Mouse (Mus musculus): ENCODE results near the gene Egfem1. TPM values are rescaled to one million over a fixed set of nuclear protein-coding genes. Genes with fewer than 3 reads are reported as not detected.

The Egfem1 gene
- polyA plus RNA-seq, 1 experiment from 2014 or later, result 16.5 TPM

GRCm38 (mm10) chr3:29399064-29399463, 317.2 kb downstream of the Egfem1 start:
- no peaks in the 10 kb centered on the region for H3K36me3 ChIP-seq
- no peak overlapping the region for H3K4me2 ChIP-seq
- H3K27me3 ChIP-seq, result no peaks in the 10 kb centered on the region
- ATAC-seq (ENCODE audit: borderline replicate concordance, extremely low read depth, low FRiP score, low TSS enrichment), result no peak
- no peaks in the 10 kb centered on the region for H3K9me3 ChIP-seq
- no peak overlapping the region for H3K4me3 ChIP-seq
- 74% methylated on average over 3 of the region's 3 CpGs for WGBS
- H3K27ac ChIP-seq, result no peak overlapping the region
- no peak overlapping the region for H3K9ac ChIP-seq
- no peaks in the 10 kb centered on the region for H3K4me1 ChIP-seq

- Histone ChIP-seq H3K4me2 (no peak overlapping the region), H3K4me1 (no peaks in the 10 kb centered on the region), H3K9ac (no peak overlapping the region), H3K36me3 (no peaks in the 10 kb centered on the region), H3K27me3 (no peaks in the 10 kb centered on the region), H3K4me3 (no peak overlapping the region), H3K27ac (no peak overlapping the region), H3K9me3 (no peaks in the 10 kb centered on the region)
- 90% methylated on average over 2 of the region's 2 CpGs for WGBS
- no peak for ATAC-seq (ENCODE audit: borderline replicate concordance, extremely low read depth, low FRiP score, low TSS enrichment)
Measured at GRCm38 (mm10) chr3:29421634-29422033, 339.8 kb downstream of the Egfem1 start.

GRCm38 (mm10) chr3:29432109-29433091, 350.6 kb downstream of the Egfem1 start:
- Histone ChIP-seq H3K4me2 (no peak overlapping the region), H3K27me3 (no peaks in the 10 kb centered on the region), H3K4me3 (no peak overlapping the region), H3K4me1 (no peaks in the 10 kb centered on the region), H3K27ac (no peak overlapping the region), H3K36me3 (no peaks in the 10 kb centered on the region), H3K9ac (no peak overlapping the region), H3K9me3 (no peaks in the 10 kb centered on the region)
- no peak for ATAC-seq (ENCODE audit: borderline replicate concordance, extremely low read depth, low FRiP score, low TSS enrichment)
- 65% methylated on average over 10 of the region's 10 CpGs for WGBS

GRCm38 (mm10) chr3:29443024-29443423, 361.2 kb downstream of the Egfem1 start:
- Histone ChIP-seq H3K9me3 (no peaks in the 10 kb centered on the region), H3K27ac (no peak overlapping the region), H3K4me3 (no peak overlapping the region), H3K4me1 (0 out of 2 replicates have a peak, but pooled peaks cover 6% of the 10 kb centered on the region), H3K4me2 (no peak overlapping the region), H3K27me3 (no peaks in the 10 kb centered on the region), H3K36me3 (no peaks in the 10 kb centered on the region), H3K9ac (no peak overlapping the region)
- no peak for ATAC-seq (ENCODE audit: borderline replicate concordance, extremely low read depth, low FRiP score, low TSS enrichment)
- WGBS, result 85% methylated on average over 6 of the region's 6 CpGs

- Histone ChIP-seq H3K36me3 (no peaks in the 10 kb centered on the region), H3K27me3 (no peaks in the 10 kb centered on the region), H3K9ac (no peak overlapping the region), H3K4me1 (0 out of 2 replicates have a peak, but pooled peaks cover 10% of the 10 kb centered on the region), H3K4me2 (no peak overlapping the region; the same call in 1 of the 2 replicates), H3K27ac (no peak overlapping the region), H3K9me3 (no peaks in the 10 kb centered on the region), H3K4me3 (no peak overlapping the region)
- WGBS, result 28% methylated on average over 5 of the region's 5 CpGs
- ATAC-seq (ENCODE audit: borderline replicate concordance, extremely low read depth, low FRiP score, low TSS enrichment), result no peak
Measured at GRCm38 (mm10) chr3:29444661-29445060, 362.8 kb downstream of the Egfem1 start.

- no peak for ATAC-seq (ENCODE audit: borderline replicate concordance, extremely low read depth, low FRiP score, low TSS enrichment)
- no peak overlapping the region for H3K27ac ChIP-seq
- no peak overlapping the region for H3K9ac ChIP-seq
- H3K9me3 ChIP-seq, result no peaks in the 10 kb centered on the region
- no peak overlapping the region for H3K4me3 ChIP-seq
- WGBS, result 31% methylated on average over 3 of the region's 3 CpGs
- no peaks in the 10 kb centered on the region for H3K36me3 ChIP-seq
- H3K4me1 ChIP-seq, result 0 out of 2 replicates have a peak, but pooled peaks cover 10% of the 10 kb centered on the region
- no peaks in the 10 kb centered on the region for H3K27me3 ChIP-seq
- H3K4me2 ChIP-seq, result no peak overlapping the region
Measured at GRCm38 (mm10) chr3:29446081-29446480, 364.3 kb downstream of the Egfem1 start.

GRCm38 (mm10) chr3:29448829-29449406, 367.1 kb downstream of the Egfem1 start:
- H3K27me3 ChIP-seq, result no peaks in the 10 kb centered on the region
- no peak for ATAC-seq (ENCODE audit: borderline replicate concordance, extremely low read depth, low FRiP score, low TSS enrichment)
- no peak overlapping the region for H3K9ac ChIP-seq
- no peaks in the 10 kb centered on the region for H3K9me3 ChIP-seq
- H3K4me1 ChIP-seq, result 0 out of 2 replicates have a peak, but pooled peaks cover 10% of the 10 kb centered on the region
- no peak overlapping the region for H3K27ac ChIP-seq
- H3K36me3 ChIP-seq, result no peaks in the 10 kb centered on the region
- H3K4me3 ChIP-seq, result no peak overlapping the region
- 68% methylated on average over 5 of the region's 5 CpGs for WGBS
- H3K4me2 ChIP-seq, result no peak overlapping the region

GRCm38 (mm10) chr3:29498211-29498610, 416.4 kb downstream of the Egfem1 start:
- Histone ChIP-seq H3K27ac (no peak overlapping the region), H3K4me3 (no peak overlapping the region), H3K4me1 (no peaks in the 10 kb centered on the region), H3K9ac (no peak overlapping the region), H3K27me3 (no peaks in the 10 kb centered on the region), H3K4me2 (no peak overlapping the region), H3K36me3 (no peaks in the 10 kb centered on the region), H3K9me3 (no peaks in the 10 kb centered on the region)
- WGBS, result 70% methylated on average over 2 of the region's 2 CpGs
- no peak for ATAC-seq (ENCODE audit: borderline replicate concordance, extremely low read depth, low FRiP score, low TSS enrichment)

- no peak overlapping the region for H3K27ac ChIP-seq
- WGBS, result 79% methylated on average over 6 of the region's 6 CpGs
- H3K9ac ChIP-seq, result no peak overlapping the region
- ATAC-seq (ENCODE audit: borderline replicate concordance, extremely low read depth, low FRiP score, low TSS enrichment), result no peak
- H3K27me3 ChIP-seq, result no peaks in the 10 kb centered on the region
- H3K4me3 ChIP-seq, result no peak overlapping the region
- H3K36me3 ChIP-seq, result no peaks in the 10 kb centered on the region
- no peaks in the 10 kb centered on the region for H3K9me3 ChIP-seq
- H3K4me2 ChIP-seq, result no peak overlapping the region
- no peaks in the 10 kb centered on the region for H3K4me1 ChIP-seq
Measured at GRCm38 (mm10) chr3:29499188-29499587, 417.4 kb downstream of the Egfem1 start.

- Histone ChIP-seq H3K9me3 (no peaks in the 10 kb centered on the region), H3K27ac (no peak overlapping the region), H3K9ac (no peak overlapping the region), H3K36me3 (no peaks in the 10 kb centered on the region), H3K4me3 (no peak overlapping the region), H3K27me3 (no peaks in the 10 kb centered on the region), H3K4me2 (no peak overlapping the region), H3K4me1 (no peaks in the 10 kb centered on the region)
- no peak for ATAC-seq (ENCODE audit: borderline replicate concordance, extremely low read depth, low FRiP score, low TSS enrichment)
- WGBS, result 86% methylated on average over 11 of the region's 11 CpGs
Measured at GRCm38 (mm10) chr3:29525298-29525962, 443.6 kb downstream of the Egfem1 start.

- H3K4me3 ChIP-seq, result no peak overlapping the region
Measured at GRCm38 (mm10) chr3:29525963-29526301, 444.1 kb downstream of the Egfem1 start.

GRCm38 (mm10) chr3:29539211-29539610, 457.4 kb downstream of the Egfem1 start:
- H3K4me1 ChIP-seq, result no peaks in the 10 kb centered on the region
- H3K9ac ChIP-seq, result no peak overlapping the region
- H3K27me3 ChIP-seq, result no peaks in the 10 kb centered on the region
- no peak overlapping the region for H3K4me3 ChIP-seq
- no peaks in the 10 kb centered on the region for H3K9me3 ChIP-seq
- 42% methylated on average over 2 of the region's 2 CpGs for WGBS
- peak; percentile 49; the same call in 1 of the 2 replicates for ATAC-seq (ENCODE audit: borderline replicate concordance, extremely low read depth, low FRiP score, low TSS enrichment)
- peak overlapping the region; percentile 32; the same call in 1 of the 2 replicates for H3K27ac ChIP-seq
- H3K36me3 ChIP-seq, result no peaks in the 10 kb centered on the region
- H3K4me2 ChIP-seq, result no peak overlapping the region

More at GRCm38 (mm10) chr3:29525963-29526301, 444.1 kb downstream of the Egfem1 start:
- Histone ChIP-seq H3K4me1 (no peaks in the 10 kb centered on the region), H3K27ac (no peak overlapping the region), H3K36me3 (no peaks in the 10 kb centered on the region), H3K27me3 (no peaks in the 10 kb centered on the region), H3K9ac (no peak overlapping the region), H3K9me3 (no peaks in the 10 kb centered on the region), H3K4me2 (no peak overlapping the region)
- ATAC-seq (ENCODE audit: borderline replicate concordance, extremely low read depth, low FRiP score, low TSS enrichment), result no peak
- WGBS, result 87% methylated on average over 12 of the region's 12 CpGs
